Mouse (Mus musculus) E14TG2a.4 (cell line): ENCODE data around the gene Itgb4.
A peak's percentile ranks its signal among the peaks of the same experiment; 100 is the strongest.

Source experiments
- H3K27me3 ChIP-seq: 2 replicates; pipeline ENCODE4 v1.6.1; 2014; ENCODE audit warnings: low read length, control low read depth; ENCODE audit not compliant: insufficient read depth
- H3K36me3 ChIP-seq: 2 replicates; pipeline ENCODE4 v1.6.1; 2014; ENCODE audit warnings: low read length, control low read depth; ENCODE audit not compliant: insufficient read depth
- H3K4me1 ChIP-seq: replicated peaks from 2 replicates; pipeline ENCODE4 v1.6.1; 2014; ENCODE audit warnings: low read depth, low read length, control low read depth
- H3K4me3 ChIP-seq: replicated peaks from 2 replicates; pipeline ENCODE4 v1.5.1; 2014; ENCODE audit warnings: mild to moderate bottlenecking, low read length
- H3K9me3 ChIP-seq: 2 replicates; pipeline ENCODE4 v1.6.1; 2014; ENCODE audit warnings: low read length, control low read depth
- CTCF ChIP-seq: conservative IDR thresholded peaks from 2 replicates; pipeline ENCODE4 v1.5.1; 2014; ENCODE audit warnings: low read length
- NANOG ChIP-seq: IDR thresholded peaks from 2 replicates; pipeline ENCODE4 v1.6.1; 2014; ENCODE audit warnings: borderline replicate concordance, low read length, mixed read lengths
- POU5F1 ChIP-seq: IDR thresholded peaks from 2 replicates; pipeline ENCODE4 v1.6.1; 2014; ENCODE audit warnings: low read length, borderline replicate concordance

Gene Itgb4

GRCm38 (mm10) chr11:116036671-116037070, 62.2 kb downstream of the Itgb4 start:
- H3K36me3 ChIP-seq = peaks cover 83% of the 10 kb centered on the region
- no peak overlapping the region for H3K4me3 ChIP-seq
- no peaks in the 10 kb centered on the region for H3K27me3 ChIP-seq
- no peak for TF ChIP-seq POU5F1
- no peak for TF ChIP-seq NANOG
- no peak for TF ChIP-seq CTCF
- H3K4me1 ChIP-seq = peaks cover 53% of the 10 kb centered on the region
- H3K9me3 ChIP-seq = peaks cover 9% of the 10 kb centered on the region

GRCm38 (mm10) chr11:116037826-116038225, 63.3 kb downstream of the Itgb4 start:
- Histone ChIP-seq H3K4me1 (peaks cover 48% of the 10 kb centered on the region), H3K4me3 (no peak overlapping the region), H3K9me3 (peaks cover 9% of the 10 kb centered on the region), H3K27me3 (no peaks in the 10 kb centered on the region), H3K36me3 (peaks cover 80% of the 10 kb centered on the region)
- TF ChIP-seq NANOG = no peak
- no peak for TF ChIP-seq POU5F1
- no peak for TF ChIP-seq CTCF

GRCm38 (mm10) chr11:116040593-116040992, 66.1 kb downstream of the Itgb4 start:
- H3K4me3 ChIP-seq = no peak overlapping the region
- H3K4me1 ChIP-seq = peaks cover 50% of the 10 kb centered on the region
- no peaks in the 10 kb centered on the region for H3K27me3 ChIP-seq
- TF ChIP-seq POU5F1 (no peak), NANOG (no peak), CTCF (no peak)
- H3K9me3 ChIP-seq = no peaks in the 10 kb centered on the region
- H3K36me3 ChIP-seq = peaks cover 73% of the 10 kb centered on the region

- Histone ChIP-seq H3K9me3 (no peaks in the 10 kb centered on the region), H3K4me1 (peaks cover 53% of the 10 kb centered on the region), H3K36me3 (peaks cover 76% of the 10 kb centered on the region), H3K4me3 (no peak overlapping the region), H3K27me3 (no peaks in the 10 kb centered on the region)
- TF ChIP-seq POU5F1 (no peak), NANOG (no peak), CTCF (peak; percentile 51)
These were observed 67.3 kb downstream of the Itgb4 start for GRCm38 (mm10) chr11:116041833-116042232.

- H3K4me3 ChIP-seq = no peak overlapping the region
- peaks cover 78% of the 10 kb centered on the region for H3K36me3 ChIP-seq
- no peaks in the 10 kb centered on the region for H3K9me3 ChIP-seq
- no peaks in the 10 kb centered on the region for H3K27me3 ChIP-seq
- H3K4me1 ChIP-seq = peaks cover 54% of the 10 kb centered on the region
- no peak for TF ChIP-seq POU5F1
- no peak for TF ChIP-seq NANOG
- TF ChIP-seq CTCF = no peak
These were observed 68.0 kb downstream of the Itgb4 start for GRCm38 (mm10) chr11:116042372-116043138.

DNA sequence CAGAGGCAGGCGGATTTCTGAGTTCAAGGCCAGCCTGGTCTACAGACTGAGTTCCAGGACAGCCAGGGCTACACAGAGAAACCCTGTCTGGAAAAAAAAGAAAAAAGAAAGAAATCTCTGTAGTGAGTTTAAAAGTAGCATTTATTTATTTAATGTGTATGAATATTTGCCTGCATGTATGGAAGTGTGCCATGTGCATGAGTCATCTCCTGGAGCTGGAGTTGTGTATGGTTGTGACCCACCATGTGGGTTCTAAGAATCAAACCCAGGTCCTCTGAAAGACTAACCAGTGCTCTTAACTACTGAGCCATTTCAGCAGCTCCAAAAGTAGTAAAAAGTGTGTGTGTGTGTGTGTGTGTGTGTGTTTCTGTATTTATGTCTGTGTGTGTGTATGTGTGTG, 68.8 kb downstream of the Itgb4 start:
- Histone ChIP-seq H3K4me1 (peaks cover 54% of the 10 kb centered on the region), H3K9me3 (no peaks in the 10 kb centered on the region), H3K27me3 (no peaks in the 10 kb centered on the region), H3K4me3 (no peak overlapping the region), H3K36me3 (peaks cover 78% of the 10 kb centered on the region)
- TF ChIP-seq POU5F1 (no peak), CTCF (no peak), NANOG (no peak)

GRCm38 (mm10) chr11:116045173-116045572, 70.7 kb downstream of the Itgb4 start:
- no peaks in the 10 kb centered on the region for H3K27me3 ChIP-seq
- peaks cover 78% of the 10 kb centered on the region for H3K36me3 ChIP-seq
- peaks cover 57% of the 10 kb centered on the region for H3K4me1 ChIP-seq
- H3K4me3 ChIP-seq = no peak overlapping the region
- no peaks in the 10 kb centered on the region for H3K9me3 ChIP-seq
- TF ChIP-seq NANOG (no peak), CTCF (no peak), POU5F1 (no peak)

DNA sequence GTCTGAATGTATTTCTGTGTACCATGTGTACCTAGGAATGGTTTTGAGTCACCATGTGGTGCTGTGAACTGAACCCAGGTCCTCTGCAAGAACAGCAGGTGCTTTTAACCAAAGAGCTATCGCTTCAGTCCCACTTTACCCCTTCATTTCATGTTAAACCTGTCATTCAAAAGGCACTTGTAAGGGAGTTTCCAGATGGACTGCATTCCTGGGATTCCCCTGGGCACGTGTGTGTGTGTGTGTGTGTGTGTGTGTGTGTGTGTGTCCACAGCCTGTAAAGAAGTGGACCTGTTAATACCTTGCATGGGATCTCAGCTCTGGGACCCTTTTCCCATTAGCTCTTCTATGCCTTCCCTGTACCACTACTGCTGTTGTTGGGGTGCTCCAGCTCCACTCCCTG, 75.1 kb downstream of the Itgb4 start:
- no peaks in the 10 kb centered on the region for H3K9me3 ChIP-seq
- H3K27me3 ChIP-seq = no peaks in the 10 kb centered on the region
- TF ChIP-seq POU5F1 = no peak
- no peak for TF ChIP-seq NANOG
- TF ChIP-seq CTCF = no peak
- peaks cover 57% of the 10 kb centered on the region for H3K4me1 ChIP-seq
- no peak overlapping the region for H3K4me3 ChIP-seq
- peaks cover 98% of the 10 kb centered on the region for H3K36me3 ChIP-seq

DNA sequence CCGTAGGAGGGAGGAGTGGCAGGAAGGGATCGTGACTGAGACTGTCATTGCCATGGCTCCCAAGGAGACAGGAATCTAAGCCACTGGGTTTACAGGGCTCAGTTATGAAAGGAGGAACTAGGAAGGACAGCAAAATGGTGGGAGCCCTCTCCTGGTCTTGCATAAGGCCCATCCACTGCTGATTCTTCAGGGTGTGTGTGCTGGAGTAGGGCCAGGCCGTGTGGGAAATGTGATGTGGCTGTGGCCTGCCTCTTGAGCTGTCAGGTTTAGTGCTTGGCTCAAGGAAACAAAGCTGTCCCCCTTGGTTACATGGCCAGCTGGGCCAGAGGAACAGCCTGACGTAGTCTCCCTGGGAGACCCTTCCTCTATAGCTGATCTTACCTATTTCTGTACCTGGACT, 75.7 kb downstream of the Itgb4 start:
- no peak overlapping the region for H3K4me3 ChIP-seq
- TF ChIP-seq POU5F1 (no peak), CTCF (no peak), NANOG (no peak)
- H3K9me3 ChIP-seq = no peaks in the 10 kb centered on the region
- peaks cover 98% of the 10 kb centered on the region for H3K36me3 ChIP-seq
- H3K4me1 ChIP-seq = peaks cover 57% of the 10 kb centered on the region
- no peaks in the 10 kb centered on the region for H3K27me3 ChIP-seq
